Mouse (Mus musculus): ENCODE results near the gene Stx5a.

DNA sequence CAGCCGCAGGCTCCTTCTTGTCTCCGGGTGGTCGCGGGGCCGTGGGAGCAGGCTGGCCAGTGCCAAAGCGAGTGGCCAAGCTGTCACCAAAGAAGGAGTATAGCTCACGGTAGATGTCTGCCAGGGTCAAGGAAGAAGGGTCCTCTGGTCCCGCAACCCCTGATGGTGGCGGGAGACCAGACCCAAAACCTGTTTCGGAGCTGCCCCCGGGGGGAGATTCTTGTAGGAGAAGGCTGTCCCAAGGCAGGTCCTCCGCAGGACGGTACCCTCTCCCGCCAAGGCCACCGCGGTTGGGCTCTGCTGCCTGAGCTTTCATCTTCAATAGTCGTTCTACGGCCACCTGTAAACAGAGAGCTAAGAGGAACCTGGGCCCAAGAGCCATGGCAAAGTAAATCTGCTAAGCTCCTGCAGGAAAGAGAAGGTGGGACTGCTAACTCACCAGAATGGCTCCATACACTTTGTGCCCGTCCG lies 33.8 kb downstream of the Stx5a start:
- TF ChIP-seq POLR2A (IDR thresholded peaks at IDR 0.05; ENCODE audit: borderline replicate concordance, extremely low read depth, low read depth, low read length), result no peak
- no peak for TF ChIP-seq CTCF (IDR thresholded peaks at IDR 0.05; ENCODE audit: insufficient read depth, low read length)

Data from lung, adult 2 months (tissue).